Mouse (Mus musculus): ENCODE data around the gene Bcl2l15. TPM values are rescaled to one million over a fixed set of nuclear protein-coding genes. Genes with fewer than 3 reads are reported as not detected.
"Not testable (repeated sequence)": the region's sequence is repeated elsewhere in the genome, so short reads cannot be mapped to it uniquely, and the experiment has no call there.

Gene Bcl2l15
- total RNA-seq, 2 experiments from 2014 or later = 0.78 TPM

DNA sequence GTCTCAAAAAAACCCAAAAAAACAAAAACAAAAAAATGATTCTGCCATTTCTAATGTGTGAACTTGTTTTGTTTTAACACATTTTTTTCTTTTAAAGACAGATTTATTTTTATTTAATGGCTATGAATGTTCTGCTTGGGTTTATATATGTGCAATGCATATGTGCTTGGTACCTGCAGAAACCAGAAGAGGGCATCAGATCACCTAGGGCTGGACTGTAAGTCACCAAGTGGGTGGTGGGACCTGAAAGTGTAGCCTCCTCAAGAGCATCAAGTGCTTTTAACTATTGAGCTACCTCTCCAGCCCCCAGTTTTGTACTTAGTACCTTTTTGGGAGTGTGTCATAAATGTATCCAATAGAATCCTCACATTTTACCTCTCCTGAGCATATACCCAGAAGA lies 4.9 kb upstream of the Bcl2l15 start:
- intact Hi-C loops (cut with DNase I) = no loop called here
- DNase-seq (ENCODE audit: low spot score in 2 of 2) = no peak

DNA sequence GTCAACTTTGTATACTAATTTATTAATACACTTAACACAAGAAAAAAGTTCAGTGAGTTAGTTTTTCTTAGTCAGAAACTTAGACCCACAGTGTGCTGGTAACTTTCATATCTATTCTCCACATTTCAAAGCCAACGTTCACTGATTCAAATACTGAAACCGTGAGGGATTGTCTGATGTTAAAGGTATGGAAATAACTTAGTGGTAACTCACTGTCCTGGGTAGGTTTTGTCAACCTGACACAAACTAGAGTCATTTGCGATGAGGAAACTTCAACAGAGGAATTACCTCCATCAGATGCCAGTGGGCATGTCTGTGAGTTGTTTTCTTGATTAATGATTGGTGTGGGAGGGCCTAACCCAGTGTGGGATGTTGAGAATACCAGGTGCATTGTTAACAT lies 3.4 kb upstream of the Bcl2l15 start:
- intact Hi-C loops (cut with DNase I) = no loop called here
- DNase-seq (ENCODE audit: low spot score in 2 of 2) = no peak

DNA sequence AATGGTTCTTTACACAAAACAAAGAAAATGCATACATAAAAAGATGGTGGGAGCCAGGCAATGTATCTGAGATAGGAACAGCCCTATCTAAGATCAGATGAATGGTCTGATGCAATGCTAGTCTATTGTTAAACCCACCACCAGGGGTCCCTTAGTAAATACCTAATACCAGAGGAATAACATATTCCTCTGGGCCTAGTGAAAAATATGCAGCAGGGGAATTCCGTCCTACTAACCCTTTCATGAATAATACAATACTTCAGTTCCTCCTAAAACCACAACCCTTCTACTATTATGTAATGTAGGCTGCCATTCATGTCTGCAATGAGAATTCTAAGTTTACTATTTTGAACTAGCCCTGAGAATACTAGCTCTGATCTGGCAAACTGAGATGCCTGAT lies 1.7 kb upstream of the Bcl2l15 start:
- not testable (repeated sequence) for DNase-seq (ENCODE audit: low spot score in 2 of 2)
- intact Hi-C loops (cut with DNase I) = loop anchor here (5.0 kb wide), 1 partner anchor 57 kb away; no protein-coding TSS in a partner anchor

DNA sequence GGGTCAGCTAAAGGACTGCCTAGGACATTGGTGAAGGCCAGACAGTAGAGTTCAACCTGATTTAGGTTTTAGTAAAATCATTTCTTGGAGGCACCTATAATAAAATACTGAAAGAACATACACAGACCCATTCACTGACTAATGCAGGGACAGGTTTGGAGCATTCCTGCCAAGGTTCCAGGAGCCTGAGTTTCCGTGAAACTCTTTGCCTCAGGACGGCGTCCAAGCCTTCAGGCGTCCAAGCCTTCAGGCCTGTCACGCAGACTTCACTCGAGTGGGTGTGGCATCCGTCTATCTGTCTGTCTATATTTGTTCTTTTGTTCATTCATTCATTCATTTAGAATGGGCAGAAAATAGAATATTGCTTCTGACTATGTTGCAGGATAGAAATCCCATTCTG lies 1.3 kb upstream of the Bcl2l15 start:
- intact Hi-C loops (cut with DNase I) = loop anchor here (5.0 kb wide), 1 partner anchor 56 kb away; no protein-coding TSS in a partner anchor
- no peak for DNase-seq (ENCODE audit: low spot score in 2 of 2)

DNA sequence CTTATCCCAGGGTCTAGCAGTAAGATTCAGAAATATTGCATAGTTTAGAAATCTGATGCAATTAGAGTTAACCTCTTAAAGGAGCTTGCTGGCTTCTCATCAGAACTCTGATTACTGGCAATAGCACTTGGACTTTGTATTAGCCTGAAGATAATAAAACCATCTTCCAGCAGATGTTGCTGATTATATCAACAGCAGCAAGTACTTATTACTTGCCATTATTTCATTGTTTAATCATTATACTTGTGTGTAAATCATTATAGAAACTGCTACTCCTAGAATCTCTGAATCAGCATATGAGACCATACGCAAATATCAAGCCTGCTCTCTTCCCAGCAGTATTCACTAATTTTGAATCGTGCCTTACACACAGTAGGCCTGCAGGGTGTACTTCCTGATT lies 1.6 kb downstream of the Bcl2l15 start:
- intact Hi-C loops (cut with DNase I) = loop anchor here (5.0 kb wide), 1 partner anchor 53 kb away; no protein-coding TSS in a partner anchor
- DNase-seq (ENCODE audit: low spot score in 2 of 2) = no peak

DNA sequence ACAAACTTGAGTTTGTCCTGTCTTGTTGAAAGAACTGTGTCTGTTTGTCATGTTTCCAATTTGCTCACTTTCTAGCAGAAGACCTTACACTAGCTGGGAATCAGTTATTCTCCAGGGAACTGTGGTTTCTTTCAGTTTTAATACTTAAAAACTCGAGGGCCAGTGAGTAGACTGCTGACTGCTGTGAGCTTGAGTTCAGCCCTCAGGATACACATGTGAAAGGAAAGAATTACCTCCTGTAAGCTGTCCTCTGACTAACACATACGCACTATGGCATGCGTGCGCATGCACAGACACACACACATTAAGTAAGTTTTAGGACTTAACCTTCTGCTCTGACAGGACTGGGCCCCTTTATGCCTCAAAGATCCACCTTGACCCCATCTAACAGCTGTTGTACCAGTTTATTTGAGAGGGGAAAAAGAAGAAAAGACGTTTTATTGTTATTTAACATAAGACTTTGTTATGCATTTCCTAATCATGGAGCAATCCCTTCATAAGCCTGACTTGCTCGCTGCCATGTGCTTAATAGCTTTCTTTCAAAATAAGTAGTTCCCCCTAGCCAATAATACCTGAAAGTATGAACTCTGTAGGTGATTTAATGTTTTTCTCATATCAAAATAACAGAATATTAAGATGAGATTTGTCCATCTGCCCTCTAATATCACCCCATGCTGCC lies 3.0 kb downstream of the Bcl2l15 start:
- DNase-seq (ENCODE audit: low spot score in 2 of 2) = no peak

DNA sequence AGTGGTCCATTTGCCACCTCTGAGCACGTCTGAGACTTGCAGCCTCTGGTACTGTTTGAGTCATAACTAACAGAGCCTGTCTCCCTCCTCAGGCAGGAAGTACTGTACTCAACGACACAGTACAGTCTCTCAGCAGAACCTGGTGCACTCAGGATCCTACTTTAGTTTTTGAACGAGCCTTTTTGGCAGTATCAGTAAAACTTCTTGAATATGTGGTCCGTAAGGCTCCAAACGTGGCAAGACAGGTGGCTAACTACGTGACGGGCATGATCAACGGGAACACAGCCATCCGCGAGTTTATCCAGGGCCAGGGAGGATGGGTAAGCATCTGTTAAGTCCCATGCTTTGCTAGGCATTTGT lies 3.5 kb downstream of the Bcl2l15 start:
- intact Hi-C loops (cut with DNase I) = no loop called here
- DNase-seq (ENCODE audit: low spot score in 2 of 2) = no peak

More for the DNA sequence above, 3.0 kb downstream of the Bcl2l15 start:
- intact Hi-C loops (cut with DNase I) = no loop called here

DNA sequence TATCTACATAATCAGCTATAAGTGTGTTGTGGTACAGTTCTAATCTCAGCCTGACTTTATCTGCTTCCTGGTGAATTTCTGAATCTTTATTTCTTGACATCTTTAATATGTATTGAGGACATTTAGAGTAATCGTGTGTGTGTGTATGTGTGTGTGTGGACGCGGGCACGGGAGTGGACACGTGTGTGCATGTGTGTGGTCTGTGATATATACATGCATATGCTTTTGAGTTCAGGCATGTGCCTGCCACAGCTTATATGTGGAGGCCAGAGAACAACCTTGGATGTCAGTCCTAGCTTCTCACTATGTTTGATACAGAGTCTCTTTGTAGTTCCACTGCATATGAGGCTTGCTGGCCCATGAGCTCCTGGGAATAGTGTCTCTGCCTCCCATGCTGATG lies 4.1 kb downstream of the Bcl2l15 start:
- DNase-seq (ENCODE audit: low spot score in 2 of 2) = no peak
- intact Hi-C loops (cut with DNase I) = no loop called here

DNA sequence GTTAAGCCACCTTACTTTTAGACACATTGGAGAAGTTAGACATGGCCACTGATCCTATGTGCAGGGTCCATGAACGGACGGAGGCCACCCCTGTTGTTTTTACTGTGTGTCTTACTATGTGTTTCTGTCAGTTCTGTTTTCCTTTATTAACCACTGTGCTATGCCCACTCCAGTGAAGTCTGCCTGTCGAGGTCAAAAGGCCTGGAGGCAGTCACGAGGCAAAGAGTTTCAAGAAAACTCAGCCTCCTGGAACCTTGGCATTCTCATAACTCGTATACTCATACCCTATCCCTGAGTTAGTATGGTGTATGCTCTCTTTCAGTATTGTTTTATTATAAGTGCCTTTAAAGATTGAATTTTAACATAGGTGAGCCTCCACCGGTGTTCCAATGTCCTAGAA lies 7.3 kb downstream of the Bcl2l15 start:
- DNase-seq (ENCODE audit: low spot score in 2 of 2) = no peak
- intact Hi-C loops (cut with DNase I) = no loop called here

DNA sequence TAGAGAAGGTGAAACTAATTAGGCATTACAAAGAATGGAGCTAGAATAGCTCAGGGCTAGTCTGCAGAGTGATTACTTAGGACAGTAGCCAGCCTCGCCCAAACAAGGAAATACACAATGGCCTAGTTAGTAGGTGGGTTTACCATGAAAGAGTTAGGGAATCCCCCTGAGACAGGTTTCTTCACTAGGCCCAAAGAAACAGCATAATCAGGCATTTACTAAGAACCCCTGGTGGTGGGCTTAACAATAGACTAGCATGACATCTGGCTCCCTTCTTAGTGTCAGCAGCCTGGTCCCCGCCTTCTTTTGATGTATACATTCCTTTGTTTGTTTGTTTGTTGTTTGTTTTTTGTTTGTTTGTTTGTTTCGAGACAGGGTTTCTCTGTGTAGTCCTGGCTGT lies 7.8 kb downstream of the Bcl2l15 start:
- DNase-seq (ENCODE audit: low spot score in 2 of 2) = not testable (repeated sequence)

DNA sequence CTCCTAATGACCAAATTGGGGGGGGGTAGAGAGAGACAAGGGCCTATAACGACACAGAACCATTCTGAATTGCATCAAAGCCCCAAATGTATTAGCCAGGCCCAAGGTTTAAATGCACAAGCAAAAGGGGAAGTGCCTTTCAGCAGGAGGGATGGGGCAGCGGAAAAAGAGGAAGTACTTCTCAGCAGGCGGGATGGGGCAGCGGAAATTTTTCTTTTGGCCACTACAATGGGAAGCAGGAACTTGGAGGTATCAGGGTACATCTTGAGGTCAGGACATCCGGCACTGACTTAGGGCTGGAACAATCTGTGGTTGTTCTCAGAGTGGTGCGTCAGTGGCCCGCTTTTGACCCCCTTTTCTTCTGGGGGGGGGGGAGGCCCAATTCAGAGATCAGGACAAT lies 8.5 kb downstream of the Bcl2l15 start:
- intact Hi-C loops (cut with DNase I); DNase-seq (ENCODE audit: low spot score in 2 of 2): not testable (repeated sequence)

More for the DNA sequence above, 7.8 kb downstream of the Bcl2l15 start:
- intact Hi-C loops (cut with DNase I) = not testable (repeated sequence)

DNA sequence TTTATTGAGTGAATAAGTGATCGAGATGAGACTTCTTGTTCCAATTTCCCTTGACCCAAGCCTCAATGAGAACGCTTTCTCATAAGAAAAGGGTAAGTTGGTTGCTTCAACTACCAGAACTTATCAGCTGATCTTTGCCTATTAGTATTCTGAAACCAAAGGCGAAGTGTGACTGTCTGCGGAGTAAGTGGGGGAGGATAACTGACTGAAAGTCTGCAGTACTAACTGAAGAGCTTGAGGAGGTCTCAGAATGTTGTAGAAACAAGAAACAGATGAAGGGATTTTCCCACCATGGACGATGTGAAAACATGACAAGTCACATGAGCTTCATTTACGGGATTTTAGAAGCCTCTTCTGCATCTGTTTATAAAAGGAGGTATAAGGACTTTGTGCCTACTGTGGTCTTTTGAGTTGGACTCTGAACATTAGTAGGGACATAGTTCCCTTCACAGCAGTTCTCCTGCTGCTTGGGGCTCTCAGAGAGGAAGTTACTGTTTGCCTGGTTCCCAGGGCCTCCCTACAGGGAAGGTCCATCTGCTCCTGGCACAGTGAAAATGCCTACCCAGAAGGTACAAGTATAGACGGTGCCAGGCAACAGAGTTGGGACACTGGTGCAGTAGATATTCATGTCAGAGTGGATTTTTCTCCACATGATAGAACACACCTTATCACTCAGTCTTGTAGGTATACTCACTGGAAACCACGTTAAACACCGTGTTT lies 18.4 kb downstream of the Bcl2l15 start:
- intact Hi-C loops (cut with DNase I) = no loop called here
- DNase-seq (ENCODE audit: low spot score in 2 of 2) = no peak

DNA sequence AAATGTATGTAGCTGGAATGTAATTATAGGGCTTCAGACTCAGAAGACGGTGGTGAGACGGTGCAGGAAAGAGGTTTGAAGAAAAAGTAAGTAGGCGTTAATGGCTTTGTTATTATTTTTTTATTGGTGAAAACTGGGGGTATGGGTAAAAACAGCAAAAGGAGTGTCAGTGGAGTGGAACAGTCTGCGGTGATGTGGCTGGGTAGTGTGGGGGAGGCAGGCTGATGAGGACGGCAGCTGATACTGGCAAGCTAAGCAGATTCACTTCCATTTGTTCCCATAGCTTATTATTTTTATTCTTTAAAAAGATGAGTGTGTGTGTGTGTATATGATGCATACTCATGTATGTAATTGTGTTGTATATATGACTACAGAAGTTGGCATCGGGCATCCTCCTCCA lies 19.1 kb downstream of the Bcl2l15 start:
- no peak for DNase-seq (ENCODE audit: low spot score in 2 of 2)
- intact Hi-C loops (cut with DNase I) = no loop called here

DNA sequence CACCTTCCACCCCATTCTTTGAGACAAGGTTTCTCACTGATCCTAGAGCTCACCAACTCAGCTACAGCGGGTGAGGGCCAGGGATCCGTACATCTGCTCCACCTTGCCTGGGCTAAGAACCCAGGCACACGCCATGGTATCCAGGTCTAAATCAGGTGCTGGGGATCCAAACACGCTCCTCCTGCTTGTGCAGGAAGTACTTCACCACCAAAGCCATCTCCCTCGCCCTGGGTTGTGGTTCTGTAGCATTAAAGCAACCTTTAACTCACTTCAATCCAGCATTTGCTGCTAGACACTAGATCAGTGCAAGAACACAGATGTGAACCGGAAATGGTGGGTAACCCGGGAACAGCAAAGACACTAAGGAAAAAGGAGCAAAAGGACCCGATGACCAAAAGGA lies 19.5 kb downstream of the Bcl2l15 start:
- DNase-seq (ENCODE audit: low spot score in 2 of 2) = no peak
- intact Hi-C loops (cut with DNase I) = no loop called here

DNA sequence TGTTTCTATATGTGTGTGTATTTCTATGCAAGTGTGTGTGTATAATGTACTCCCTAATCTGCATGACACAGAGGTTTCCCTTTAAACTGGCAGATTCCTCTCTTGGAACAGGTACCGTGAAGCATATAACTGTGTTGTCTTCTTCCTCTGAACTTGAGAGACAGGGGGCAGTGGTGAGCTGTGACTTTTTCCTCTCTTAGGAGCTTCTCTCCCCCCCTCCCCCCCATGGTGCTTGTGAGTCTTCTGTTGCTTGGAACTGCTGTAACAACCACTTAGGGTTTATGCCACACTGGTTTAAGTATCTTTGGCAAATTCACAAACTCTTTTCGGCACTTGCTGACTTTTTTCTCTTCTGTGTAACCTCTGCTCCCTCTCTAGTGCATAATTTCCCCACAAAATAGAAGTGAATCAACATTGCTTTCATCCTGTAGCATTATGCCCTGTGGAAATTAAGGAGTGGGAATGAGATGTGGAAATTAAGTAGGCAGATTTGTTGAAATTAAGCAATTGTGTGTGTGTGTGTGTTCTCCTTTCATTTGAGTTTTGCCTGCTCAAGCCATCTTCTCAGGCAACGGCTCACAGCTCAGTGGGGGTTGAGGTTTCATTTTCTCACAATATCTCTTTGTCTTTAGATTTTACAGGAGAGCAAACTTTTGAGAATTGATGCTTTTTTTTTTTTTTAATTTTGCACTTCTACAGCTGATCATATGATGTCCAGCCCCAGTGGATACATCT lies 20.3 kb downstream of the Bcl2l15 start:
- peak; percentile 24 to 32 for DNase-seq (ENCODE audit: low spot score in 2 of 2)
- intact Hi-C loops (cut with DNase I) = no loop called here

DNA sequence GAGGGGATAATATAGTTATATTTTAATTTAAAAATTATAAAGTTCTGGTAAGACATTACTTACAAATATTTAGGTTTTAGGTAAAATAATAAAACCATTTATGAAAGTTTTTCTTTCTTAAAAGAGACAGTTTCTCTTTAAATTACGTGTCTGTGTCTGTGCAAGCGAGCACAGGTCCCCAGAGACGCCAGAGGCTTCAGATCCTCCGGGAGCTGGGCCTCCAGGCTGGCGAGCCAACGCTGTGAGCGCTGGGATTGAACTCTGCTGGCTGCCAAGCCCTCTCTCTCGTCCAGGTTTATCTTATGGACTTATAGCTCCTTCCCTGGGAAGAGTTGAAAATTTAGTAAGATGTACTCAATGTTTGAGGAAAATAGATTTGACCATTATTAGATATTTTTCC lies 21.4 kb downstream of the Bcl2l15 start:
- intact Hi-C loops (cut with DNase I) = loop anchor here (2.0 kb wide), 1 partner anchor 31 kb away; no protein-coding TSS in a partner anchor
- DNase-seq (ENCODE audit: low spot score in 2 of 2) = no peak

DNA sequence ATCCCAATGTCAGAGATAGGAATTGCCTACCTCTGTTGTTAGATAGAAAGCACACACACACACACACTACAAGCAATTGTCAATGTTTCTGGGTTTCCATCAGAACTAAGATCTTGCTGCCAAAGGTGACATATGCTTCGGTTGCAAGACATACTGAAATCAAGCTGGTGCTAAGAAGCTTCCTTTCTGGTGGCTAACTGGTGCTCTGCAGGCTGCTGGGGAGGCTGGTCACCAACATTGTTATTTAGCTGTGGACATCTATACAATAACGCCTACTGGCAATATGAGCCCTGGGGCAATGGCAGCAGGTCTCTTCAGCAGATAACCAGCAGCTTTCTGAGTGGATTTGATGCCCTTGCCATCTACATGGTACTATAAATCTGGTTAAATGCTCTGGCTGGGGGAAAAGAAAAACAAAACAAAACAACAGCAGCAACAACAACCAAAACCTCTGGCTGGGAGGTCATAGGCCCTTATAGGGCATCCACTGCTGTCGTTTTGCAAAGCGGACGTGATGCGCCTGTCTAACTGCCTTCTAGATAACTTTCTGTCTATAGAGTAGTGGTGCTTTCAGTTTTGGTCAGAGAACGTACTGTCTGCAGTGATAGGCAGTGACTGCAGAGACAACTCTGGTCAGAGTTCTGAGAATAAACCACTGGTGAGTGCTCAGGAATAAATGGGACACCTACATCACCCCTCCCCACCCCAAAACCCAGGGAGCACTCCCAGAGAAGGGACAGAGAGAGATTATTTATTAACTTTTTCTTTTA lies 24.8 kb downstream of the Bcl2l15 start:
- intact Hi-C loops (cut with DNase I) = no loop called here
- no peak for DNase-seq (ENCODE audit: low spot score in 2 of 2)

DNA sequence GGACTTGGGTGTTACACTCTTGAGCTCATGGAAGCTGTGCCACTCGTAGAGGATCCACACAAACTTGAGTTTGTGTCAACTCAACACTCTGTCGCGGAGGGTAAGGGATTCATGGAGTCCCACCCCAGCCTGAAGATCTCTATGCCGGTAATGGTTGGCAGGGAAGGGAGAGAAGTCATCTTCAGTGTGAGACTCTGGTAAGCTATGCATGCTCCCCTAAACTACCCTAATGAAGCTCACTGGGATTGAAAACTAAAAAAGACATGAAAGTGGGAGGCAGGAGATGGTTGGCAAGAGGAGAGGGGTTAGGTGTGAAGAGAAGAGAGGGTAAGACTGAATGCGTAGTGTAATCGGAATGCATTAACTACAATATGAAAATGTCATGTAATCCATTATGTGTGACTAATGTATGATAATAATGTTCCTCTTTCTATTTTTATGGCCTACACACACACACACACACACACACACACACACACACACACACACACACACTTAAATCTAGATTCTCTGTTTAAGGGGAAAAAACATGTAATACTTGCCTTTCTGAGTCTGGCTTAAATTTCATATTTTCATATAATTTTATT lies 25.7 kb downstream of the Bcl2l15 start:
- no peak for DNase-seq (ENCODE audit: low spot score in 2 of 2)
- intact Hi-C loops (cut with DNase I) = no loop called here
